ENCODE assay signal across 20 mouse cellular contexts in genomic region chr15:44037893-44038292, GRCm38 (mm10).
A peak's percentile ranks its signal among the peaks of the same experiment; 100 is the strongest.
DNase-seq lines count a peak whose midpoint lies in the region; ATAC-seq and TF ChIP-seq lines count a peak whose summit lies in the region.
"Had no signal": no experiment of that assay in that cellular context is flagged by ENCODE, and none has a peak within 500 bp of the region (broad histone marks: within the 10 kb centered on the region; RNA-seq: fewer than 3 reads in every experiment).

No protein-coding gene starts in this region.

- no peak overlapping the region for H3K9ac ChIP-seq in midbrain, postnatal 0 days (replicated peaks; ENCODE audit: low read length, poor library complexity, severe bottlenecking)
- H3K9ac ChIP-seq in midbrain, embryonic 14.5 days (replicated peaks; ENCODE audit: low read length) = no peak overlapping the region
- H3K9ac ChIP-seq: embryonic facial prominence, embryonic 12.5 days; forebrain, embryonic 15.5 days; heart, embryonic 15.5 days; hindbrain, embryonic 13.5 days had no signal

- no peaks in the 10 kb centered on the region for H3K36me3 ChIP-seq in midbrain, postnatal 0 days (ENCODE audit: insufficient read depth, low read length)
- no peaks in the 10 kb centered on the region for H3K36me3 ChIP-seq in midbrain, embryonic 14.5 days (ENCODE audit: control insufficient read depth, insufficient read depth, low read length)
- H3K36me3 ChIP-seq in limb, embryonic 10.5 days = no peaks in the 10 kb centered on the region
- H3K36me3 ChIP-seq: embryonic facial prominence, embryonic 12.5 days; forebrain, embryonic 15.5 days; heart, embryonic 15.5 days; hindbrain, embryonic 13.5 days had no signal

- H3K27ac ChIP-seq in midbrain, postnatal 0 days (ENCODE audit: low read depth, low read length) = no peak overlapping the region
- no peak overlapping the region for H3K27ac ChIP-seq in midbrain, embryonic 14.5 days (replicated peaks; ENCODE audit: low read depth, low read length)
- no peak overlapping the region for H3K27ac ChIP-seq in limb, embryonic 10.5 days
- H3K27ac ChIP-seq: embryonic facial prominence, embryonic 12.5 days; forebrain, embryonic 15.5 days; heart, adult 2 months; heart, embryonic 15.5 days; hindbrain, embryonic 13.5 days; hindbrain, postnatal 0 days had no signal

- no peak overlapping the region for H3K4me2 ChIP-seq in midbrain, postnatal 0 days (ENCODE audit: low read depth, low read length, poor library complexity, severe bottlenecking)
- no peak overlapping the region for H3K4me2 ChIP-seq in midbrain, embryonic 14.5 days (ENCODE audit: low read length)
- H3K4me2 ChIP-seq: embryonic facial prominence, embryonic 12.5 days; forebrain, embryonic 15.5 days; heart, embryonic 11.5 days; heart, embryonic 15.5 days; hindbrain, embryonic 13.5 days had no signal

- no peaks in the 10 kb centered on the region for H3K4me1 ChIP-seq in midbrain, postnatal 0 days (ENCODE audit: insufficient read depth, low read length)
- no peaks in the 10 kb centered on the region for H3K4me1 ChIP-seq in midbrain, embryonic 14.5 days (ENCODE audit: control insufficient read depth, insufficient read depth, low read length)
- H3K4me1 ChIP-seq in limb, embryonic 10.5 days = no peaks in the 10 kb centered on the region
- H3K4me1 ChIP-seq: embryonic facial prominence, embryonic 12.5 days; forebrain, embryonic 15.5 days; heart, embryonic 15.5 days; hindbrain, embryonic 13.5 days had no signal

- no peaks in the 10 kb centered on the region for H3K9me3 ChIP-seq in midbrain, postnatal 0 days (ENCODE audit: low read length)
- H3K9me3 ChIP-seq in midbrain, embryonic 14.5 days (ENCODE audit: control insufficient read depth, low read length) = no peaks in the 10 kb centered on the region
- H3K9me3 ChIP-seq in limb, embryonic 10.5 days (replicated peaks) = no peaks in the 10 kb centered on the region
- H3K9me3 ChIP-seq: embryonic facial prominence, embryonic 12.5 days; forebrain, embryonic 15.5 days; heart, embryonic 15.5 days; hindbrain, embryonic 13.5 days had no signal

- ATAC-seq in midbrain, postnatal 0 days (ENCODE audit: low FRiP score) = peak; percentile 34; the same call in 1 of the 2 replicates
- ATAC-seq in midbrain, embryonic 14.5 days (ENCODE audit: low FRiP score, low TSS enrichment) = no peak
- ATAC-seq: forebrain, embryonic 15.5 days; hindbrain, postnatal 0 days had no signal

- H3K4me3 ChIP-seq in midbrain, postnatal 0 days (ENCODE audit: low read depth, low read length) = no peak overlapping the region
- H3K4me3 ChIP-seq in midbrain, embryonic 14.5 days (replicated peaks; ENCODE audit: low read depth, low read length) = no peak overlapping the region
- H3K4me3 ChIP-seq in limb, embryonic 10.5 days = no peak overlapping the region
- H3K4me3 ChIP-seq: embryonic facial prominence, embryonic 12.5 days; forebrain, embryonic 15.5 days; heart, adult 2 months; heart, embryonic 15.5 days; hindbrain, embryonic 13.5 days had no signal

- peak; percentile 20 for DNase-seq in layer of hippocampus, adult 11-12 months (ENCODE audit: low spot score)
- DNase-seq in layer of hippocampus, adult 9-10 months (ENCODE audit: low spot score) = no peak
- peak; percentile 8 for DNase-seq in midbrain, postnatal 0 days (ENCODE audit: low spot score)
- no peak for DNase-seq in midbrain, embryonic 14.5 days
- DNase-seq in brain, embryonic 14.5 days (ENCODE audit: low read depth) = peak; percentile 9
- no peak for DNase-seq in limb, embryonic 10.5 days (ENCODE audit: low spot score)
- DNase-seq: adrenal gland, adult 2 months; adrenal gland, postnatal 25 days; cerebellum, adult 11-12 months; cerebellum, adult 9-10 months; cerebellum, postnatal 25 days; gastrocnemius, postnatal 14 days; heart, adult 2 months; heart, postnatal 14 days had no signal

- no peak for TF ChIP-seq CTCF in midbrain, postnatal 0 days (IDR thresholded peaks at IDR 0.05)
- TF ChIP-seq CTCF in brain, embryonic 14.5 days (IDR thresholded peaks at IDR 0.05; ENCODE audit: borderline replicate concordance, extremely low read depth, insufficient read depth, insufficient read length) = no peak

- H3K27me3 ChIP-seq in midbrain, postnatal 0 days (ENCODE audit: insufficient read depth, low read length) = no peaks in the 10 kb centered on the region
- H3K27me3 ChIP-seq in midbrain, embryonic 14.5 days (ENCODE audit: control insufficient read depth, insufficient read depth, low read length) = no peaks in the 10 kb centered on the region
- H3K27me3 ChIP-seq in limb, embryonic 10.5 days (ENCODE audit: low read depth, poor library complexity, severe bottlenecking) = no peaks in the 10 kb centered on the region
- H3K27me3 ChIP-seq: embryonic facial prominence, embryonic 12.5 days; forebrain, embryonic 15.5 days; heart, embryonic 15.5 days; hindbrain, embryonic 13.5 days had no signal

- no peak for TF ChIP-seq POLR2A in brain, embryonic 14.5 days (IDR thresholded peaks at IDR 0.05; ENCODE audit: borderline replicate concordance, extremely low read depth, insufficient read depth, insufficient read length, poor library complexity, severe bottlenecking)

Comparison
In these comparisons a context has a peak if more than half of its experiments do, and no peak if none do; other contexts are left out.
1. DNase-seq: peak in layer of hippocampus, adult 11-12 months (single experiment), midbrain, postnatal 0 days (single experiment) and brain, embryonic 14.5 days (single experiment); none in layer of hippocampus, adult 9-10 months (single experiment), midbrain, embryonic 14.5 days (single experiment) and limb, embryonic 10.5 days (single experiment).